Mouse (Mus musculus) urinary bladder, postnatal 25 days (tissue): Measurements from ENCODE around the gene Plod1.

Experiments used
- DNase-seq: peaks from one replicate; pipeline ENCODE4 v3.0.0; 2022; ENCODE audit warnings: low spot score

Plod1 gene

DNA sequence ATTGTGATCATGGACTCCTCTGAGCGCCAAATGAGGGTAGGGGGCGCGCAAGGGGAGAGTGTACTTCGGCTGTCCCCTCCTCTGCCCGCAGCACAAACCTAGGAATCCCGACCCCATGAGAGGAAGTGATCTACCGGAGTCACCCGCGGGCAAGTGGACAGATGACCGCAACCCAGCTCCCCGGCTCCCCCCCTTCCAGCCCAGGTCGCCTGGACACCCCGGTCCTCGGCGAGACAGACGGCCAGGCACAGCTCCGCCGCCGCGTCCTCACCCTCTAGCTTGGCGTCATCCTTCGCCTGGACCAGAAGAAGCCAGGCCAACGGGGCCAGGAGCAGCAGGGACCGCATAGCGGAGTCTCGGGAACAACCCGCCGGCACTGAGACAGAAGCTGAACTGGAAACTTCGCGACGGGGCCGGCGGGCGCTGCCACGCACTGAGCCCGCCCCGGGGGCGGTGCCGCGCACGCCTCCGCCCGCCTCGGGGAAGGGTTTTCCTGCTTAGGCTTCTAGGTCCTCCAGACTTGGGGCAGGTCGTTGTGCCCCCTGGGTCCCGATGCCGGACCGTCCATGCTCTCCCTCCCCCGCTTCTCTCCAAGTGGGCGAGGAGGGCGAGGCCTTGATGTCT is at the start of gene Plod1:
TSS of gene Plod1 (minus strand) at position 437 of the 624 bp plus-strand sequence.
- peak; percentile 80 for DNase-seq

DNA sequence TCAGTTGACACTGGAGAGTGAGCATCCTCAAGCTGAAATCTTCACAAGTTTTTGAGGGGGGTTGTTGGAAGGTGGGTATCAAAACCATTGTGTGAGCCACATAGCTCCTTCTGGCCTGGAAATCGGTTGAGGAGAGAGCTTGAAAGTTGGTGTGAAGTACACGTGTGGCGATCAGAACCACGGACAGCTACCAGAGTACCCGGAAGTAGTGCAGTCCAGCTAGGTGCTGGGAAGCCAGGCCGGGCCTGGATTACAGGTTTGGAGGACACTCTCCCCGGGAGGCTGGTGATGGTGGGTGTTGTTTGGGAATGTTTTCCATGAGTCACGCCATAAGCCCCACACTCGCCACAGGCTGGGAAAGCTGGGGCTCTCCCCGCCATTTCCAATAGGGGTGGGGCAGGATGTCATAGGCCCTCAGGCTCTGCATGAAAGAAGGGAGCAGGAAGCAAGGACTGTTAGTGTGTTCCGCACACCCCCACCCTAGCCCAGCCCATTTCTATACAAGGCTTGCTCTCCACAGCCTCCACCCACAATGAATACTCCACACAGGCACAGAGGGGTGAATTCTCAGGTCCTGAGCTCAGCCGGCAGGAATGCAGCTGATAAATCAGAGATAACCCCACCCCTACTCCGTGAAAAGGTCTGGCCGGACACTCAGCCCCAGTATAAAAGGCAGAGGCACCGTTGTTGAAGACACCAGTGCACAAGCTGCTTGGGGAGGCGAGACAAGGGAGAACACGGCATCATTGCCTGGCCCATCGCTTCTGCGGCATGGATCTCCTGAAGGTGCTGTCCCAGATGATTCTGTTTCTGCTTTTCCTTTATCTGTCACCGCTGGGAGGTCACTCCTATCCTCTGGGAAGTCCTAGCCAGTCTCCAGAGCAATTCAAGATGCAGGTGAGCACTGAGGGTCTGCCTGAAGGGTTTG is 48.9 kb upstream of the Plod1 start, which contains the start of gene Nppb:
TSS of gene Nppb (plus strand) at position 584 of the 928 bp plus-strand sequence.
- DNase-seq, result peak; percentile 40

DNA sequence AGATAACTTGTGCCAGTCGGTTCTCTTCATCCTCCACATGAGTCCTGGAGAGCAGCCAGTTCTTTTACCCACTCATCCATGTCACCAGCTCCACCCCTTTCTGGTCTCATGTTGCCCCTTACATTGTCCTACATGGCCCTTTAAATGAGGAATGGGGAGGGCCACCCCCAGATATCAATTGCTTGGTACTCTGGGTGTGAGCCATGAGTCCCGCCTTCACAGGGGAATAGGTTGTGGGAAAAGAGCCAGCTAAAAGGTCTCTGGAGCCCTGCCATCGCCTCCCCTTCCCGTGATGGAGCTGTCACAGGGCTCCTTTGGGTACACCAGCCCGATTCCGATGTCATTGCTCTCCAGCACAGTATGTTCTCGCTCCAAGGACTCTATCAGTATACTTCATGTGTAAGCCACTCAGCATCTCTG is 42.9 kb upstream of the Plod1 start:
- no peak for DNase-seq

DNA sequence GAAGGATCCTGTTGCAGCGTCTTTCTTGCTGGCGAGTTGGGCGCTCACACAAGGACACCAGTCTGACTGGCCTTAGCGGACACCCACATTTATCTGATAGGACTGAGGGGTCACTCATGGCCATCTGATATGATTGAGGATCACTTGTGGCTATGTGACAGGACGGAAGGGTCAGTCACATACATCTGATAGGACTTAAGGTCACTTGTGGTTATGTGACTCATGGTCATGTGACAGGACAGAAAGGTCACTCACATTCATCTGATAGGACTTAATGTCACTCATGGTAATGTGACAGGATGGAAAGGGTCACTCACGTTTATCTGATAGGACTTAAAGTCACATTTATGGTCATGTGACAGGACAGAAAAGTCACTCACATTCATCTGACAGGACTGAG is 41.8 kb upstream of the Plod1 start:
- no peak for DNase-seq

DNA sequence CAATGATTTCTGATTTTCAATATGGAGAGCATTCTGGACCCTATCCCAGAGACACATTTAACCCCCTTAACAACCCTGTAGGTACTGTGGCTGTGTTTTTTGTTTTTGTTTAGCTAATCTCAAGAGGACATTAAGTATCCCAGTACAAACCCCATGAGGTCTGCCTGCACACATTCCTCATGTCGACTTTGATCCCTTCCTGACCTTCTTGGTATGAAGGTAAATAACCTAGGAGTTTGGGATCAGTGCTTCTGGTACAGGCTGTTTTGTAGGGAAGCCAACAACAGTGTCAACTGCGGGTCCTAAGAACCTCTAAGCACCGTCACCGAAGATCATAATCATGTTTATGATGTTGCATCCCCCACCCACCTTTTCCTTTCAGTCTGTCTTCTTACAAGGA is 41.2 kb upstream of the Plod1 start:
- no peak for DNase-seq

DNA sequence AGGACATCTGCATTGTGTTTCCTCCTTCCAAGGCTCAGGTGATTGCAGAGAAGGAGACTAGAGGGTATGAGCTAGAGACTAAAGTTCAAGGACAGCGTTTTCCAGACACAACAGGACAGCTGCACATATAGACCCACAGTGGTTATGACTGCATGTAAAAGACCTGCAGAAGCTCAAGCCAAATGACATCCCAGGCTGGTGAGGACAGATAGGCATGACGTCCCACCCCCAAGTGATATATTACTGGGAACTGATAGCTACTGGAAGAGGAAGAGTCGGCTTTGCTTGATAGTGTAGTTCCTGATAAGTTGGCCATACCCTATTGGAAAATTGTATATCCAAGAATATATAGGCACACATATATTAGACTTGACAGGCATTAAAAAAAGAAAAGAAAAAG is 39.7 kb upstream of the Plod1 start:
- DNase-seq, result no peak

DNA sequence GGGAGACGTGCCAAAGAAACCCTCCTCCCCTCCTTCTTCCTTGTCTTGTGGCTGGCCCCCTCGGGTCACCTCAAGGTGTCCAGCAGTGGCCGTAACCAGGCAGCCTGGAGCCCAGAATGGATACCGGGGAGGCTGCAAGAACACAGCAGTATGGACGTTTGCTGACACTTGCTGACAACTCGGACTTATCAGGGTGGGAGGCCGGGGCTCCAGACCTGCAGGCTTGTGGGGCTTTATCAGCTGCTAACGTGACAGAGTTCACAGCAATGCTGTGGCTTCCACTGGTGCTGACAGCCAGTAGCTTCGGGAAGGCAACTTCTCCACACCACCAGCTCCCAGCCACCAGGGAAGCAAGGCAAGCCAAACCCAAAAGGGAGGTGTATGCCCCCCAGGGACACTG is 32.8 kb upstream of the Plod1 start:
- no peak for DNase-seq

DNA sequence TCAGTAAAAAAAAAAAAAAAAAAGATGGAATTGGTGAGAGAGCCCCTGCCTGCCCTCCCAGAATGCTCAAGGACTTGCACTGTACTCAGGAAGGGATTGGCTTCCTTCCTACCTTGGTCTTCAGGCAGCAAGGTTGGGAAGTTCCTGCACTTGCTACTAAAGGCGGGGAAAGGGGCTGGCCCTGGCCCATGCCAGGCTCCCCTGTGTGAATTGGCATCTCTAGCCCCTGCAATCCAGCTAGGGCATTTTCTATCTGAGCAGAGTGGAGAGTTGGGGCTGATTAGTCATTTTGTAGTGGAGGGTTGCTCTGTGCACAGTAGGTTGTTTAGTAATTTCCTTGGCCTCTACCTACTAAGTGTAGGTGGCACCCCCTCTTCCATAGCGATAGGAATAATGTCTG is 32.2 kb upstream of the Plod1 start:
- DNase-seq, result no peak

DNA sequence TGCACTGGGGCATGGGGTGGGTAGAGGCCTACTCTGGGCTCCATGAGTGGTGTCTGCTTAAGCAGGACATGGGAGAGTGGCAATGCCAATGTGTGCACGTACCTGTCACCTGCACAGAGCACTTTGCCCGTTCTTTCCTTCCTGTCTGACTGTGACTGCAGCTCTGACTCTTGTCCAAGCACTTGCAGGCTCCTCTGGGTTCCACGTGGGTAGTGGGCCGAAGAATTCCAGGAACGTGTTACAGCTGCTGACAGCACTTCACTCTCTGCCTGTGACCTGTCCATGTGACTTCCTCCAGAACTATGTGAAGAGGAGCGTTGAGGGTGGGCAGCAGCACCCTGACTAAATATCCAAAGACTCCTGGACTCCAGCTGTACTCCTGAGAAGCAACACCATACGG is 29.1 kb upstream of the Plod1 start:
- DNase-seq, result no peak

DNA sequence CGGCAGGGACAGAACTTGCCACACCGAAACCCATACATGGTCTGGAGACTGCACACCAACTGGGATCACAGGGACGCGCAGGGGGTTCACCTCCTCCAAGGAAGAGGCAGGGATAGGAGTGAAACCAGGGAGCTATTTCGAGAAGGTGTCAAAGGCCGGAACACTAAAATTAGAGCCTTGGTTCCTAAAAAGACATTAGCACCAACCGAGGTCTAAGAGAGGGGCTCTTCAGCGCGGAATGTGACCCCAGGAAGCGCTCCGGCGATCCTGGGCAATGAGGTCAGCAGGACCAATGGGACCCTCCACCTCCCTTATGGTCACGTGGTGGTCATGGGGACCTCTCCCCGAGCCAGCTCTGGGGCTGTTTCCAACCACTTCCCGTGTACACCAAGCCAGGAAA is 27.1 kb upstream of the Plod1 start:
- no peak for DNase-seq

DNA sequence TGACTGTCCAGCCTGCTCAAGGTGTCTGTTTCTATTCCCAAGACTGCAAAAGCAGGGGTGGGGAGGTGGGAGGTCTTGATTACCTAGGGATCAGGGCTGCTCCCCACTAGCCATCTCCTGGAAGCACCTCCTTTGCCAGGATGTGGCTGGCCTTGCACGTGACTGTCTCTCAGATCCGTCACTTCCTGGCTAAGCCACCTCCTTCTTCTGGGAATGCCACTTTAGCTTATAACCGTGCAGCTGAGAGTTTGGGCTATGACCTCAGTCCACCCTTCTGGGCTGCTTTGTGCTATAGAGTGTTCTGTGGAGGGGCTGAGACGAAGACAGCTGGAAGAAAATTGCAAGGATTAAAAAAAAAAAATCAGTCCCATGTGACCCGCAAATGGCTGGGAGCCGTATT is 26.2 kb upstream of the Plod1 start:
- DNase-seq, result no peak

DNA sequence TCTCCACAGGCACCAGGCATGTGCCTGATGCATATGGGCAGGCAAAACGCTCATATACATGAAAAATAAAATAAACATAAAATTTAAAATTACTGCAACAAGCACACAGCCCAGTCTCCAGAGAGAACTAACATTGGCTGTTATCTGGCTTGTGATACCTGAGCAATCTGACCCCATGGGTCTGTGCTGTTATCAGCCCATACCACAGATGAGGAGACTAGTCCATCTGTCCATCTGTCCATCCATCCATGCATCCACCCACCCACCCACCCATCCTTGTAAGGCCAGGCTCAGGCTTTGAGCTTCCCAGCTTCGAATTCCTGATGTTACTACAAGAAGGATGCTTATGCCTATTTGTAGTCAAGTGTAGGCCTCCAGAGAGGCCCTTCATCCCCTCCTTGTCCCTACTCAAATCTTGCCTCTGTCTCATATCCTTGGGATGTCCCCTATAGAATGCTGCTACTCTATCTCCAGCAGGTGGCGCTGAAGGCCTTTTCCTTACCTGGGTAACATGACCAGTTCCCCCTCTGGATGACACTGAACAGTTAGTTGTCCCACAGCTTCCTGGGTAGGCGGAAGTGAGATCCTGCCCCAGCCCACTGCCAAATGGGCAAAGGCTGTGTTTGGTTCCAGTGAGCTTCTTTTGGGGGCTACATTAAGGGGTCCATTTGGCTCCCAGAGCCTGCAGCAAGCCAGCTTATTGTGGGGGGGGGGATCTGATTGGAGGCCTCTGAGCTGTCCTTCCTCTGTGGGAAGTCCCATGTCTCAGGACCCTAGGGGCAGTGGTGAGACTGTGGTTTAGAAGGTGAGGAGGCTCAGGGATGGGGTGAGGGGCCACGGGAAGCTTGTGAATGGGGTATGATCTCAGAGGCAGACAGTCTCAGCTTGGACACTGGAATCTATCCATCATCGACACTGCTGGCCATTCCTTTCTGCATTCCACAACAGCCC is 23.6 kb upstream of the Plod1 start:
- peak; percentile 47 for DNase-seq

DNA sequence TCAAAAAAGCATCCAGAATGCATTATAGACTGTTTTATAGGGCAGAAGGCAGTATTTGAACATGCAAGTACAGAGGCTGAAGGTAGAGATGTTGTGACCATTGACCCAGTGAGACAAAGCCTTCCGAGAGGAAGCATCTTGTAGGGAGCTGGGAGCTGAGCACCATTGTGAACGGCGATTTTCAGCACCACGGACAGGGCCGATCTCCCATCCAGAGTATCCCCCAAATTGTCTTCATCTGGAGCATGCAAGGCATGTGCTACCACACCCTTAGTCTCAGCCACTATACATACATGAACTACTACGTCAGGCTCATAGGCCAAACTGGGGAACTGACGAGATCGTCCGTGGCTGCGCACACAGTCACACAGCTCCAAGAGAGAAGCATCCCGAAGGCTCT is 20.6 kb upstream of the Plod1 start:
- no peak for DNase-seq

DNA sequence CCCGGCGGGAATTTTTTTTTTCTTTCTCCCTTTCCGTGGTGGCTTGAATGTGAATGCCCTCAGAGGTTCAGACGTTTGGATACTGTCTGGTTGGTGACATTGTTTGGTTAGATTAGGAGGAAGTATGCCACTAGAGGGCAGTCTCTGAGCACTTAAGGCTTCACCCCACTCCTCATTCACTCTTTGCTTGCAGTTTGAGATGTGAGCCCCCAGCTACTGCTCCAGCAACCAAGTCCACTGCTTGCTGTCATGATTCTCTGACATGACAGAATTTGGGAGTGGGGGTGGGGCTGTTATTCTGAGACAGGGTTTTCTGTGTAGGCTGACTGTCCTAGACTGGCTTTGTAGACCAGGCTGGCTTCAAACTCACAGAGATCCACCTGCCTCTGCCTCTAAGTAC is 17.0 kb upstream of the Plod1 start:
- DNase-seq, result no peak

DNA sequence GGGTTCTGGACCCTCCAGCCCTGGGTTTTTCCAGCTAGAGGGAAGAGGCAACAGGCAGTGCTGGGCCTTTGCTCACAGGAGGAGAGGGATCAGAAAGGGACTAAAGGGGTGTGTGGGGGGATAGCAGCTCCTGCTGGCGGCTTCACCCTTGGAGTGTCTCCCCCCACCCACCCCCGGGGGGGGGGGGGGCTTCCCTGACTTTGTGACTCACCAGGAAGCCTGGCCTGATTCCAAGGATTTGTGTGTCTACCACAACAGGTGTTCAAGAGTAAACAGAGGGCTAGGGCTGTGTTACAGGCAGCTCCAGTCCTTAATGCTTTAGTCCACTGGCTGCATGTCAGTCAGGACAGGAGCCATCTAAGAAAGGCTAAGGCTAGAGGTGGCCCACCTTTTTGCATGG is 10.9 kb upstream of the Plod1 start:
- no peak for DNase-seq

DNA sequence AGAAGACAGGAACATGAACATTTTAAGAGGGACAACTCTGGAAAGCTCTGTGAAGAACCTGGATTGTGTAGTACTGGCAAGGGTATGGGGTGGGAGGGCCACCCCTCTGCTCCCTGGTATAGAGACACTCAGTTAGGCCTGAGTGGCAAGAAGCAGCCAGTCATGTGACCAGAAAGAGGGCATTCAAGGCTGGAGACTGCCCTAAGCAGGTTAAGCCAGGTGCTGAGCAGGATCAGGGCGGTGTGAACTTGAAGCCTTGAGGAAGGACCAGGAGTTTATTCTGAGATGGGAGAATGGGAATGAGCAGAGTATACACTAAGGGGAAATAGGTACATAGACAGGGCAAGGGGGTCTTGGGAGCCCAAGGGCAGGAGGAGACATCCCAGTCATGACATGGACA is 6.4 kb upstream of the Plod1 start:
- no peak for DNase-seq

DNA sequence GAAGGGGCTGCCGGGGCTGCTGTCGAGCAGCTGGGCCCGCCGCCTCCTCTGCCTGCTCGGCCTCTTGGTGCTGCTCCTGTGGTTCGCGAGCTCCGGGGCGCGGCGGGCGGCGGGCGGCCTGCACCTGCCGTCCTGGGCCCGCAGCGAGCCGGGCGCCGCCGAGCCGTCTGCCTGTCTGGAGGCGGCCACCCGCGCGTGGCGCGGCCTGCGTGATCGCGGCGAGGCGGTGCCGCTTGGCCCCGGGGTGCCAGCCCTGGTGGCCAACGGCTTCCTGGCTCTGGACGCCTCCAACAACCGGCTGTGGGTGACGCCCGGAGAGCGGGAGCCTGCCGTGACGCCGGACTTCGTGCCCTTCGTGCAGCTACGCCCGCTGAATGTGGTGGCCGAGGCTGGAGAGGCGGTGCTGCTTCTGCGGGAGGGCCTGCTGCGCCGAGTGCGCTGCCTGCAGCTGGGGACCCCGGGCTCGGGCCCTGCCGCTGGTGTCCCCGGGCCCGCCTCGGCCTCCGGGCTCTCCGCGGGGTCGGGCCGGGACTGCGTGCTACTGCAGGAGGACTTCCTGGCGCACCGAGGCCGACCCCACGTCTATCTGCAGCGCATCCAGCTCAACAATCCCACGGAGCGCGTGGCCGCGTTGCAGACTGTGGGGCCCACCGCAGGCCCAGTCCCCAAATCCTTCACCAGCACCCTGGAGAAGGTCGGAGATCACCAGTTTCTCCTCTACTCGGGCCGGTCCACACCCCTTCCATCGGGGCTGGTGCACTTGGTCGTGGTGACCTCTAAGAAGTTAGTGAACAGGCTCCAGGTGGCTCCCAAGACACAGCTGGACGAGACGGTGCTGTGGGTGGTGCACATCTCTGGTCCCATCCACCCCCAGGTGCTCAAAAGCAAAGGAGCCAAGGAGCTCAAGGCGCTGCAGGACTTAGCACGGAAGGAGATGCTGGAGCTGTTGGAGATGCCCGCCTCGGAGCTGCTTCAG is 4.8 kb upstream of the Plod1 start:
- peak; percentile 21 for DNase-seq

DNA sequence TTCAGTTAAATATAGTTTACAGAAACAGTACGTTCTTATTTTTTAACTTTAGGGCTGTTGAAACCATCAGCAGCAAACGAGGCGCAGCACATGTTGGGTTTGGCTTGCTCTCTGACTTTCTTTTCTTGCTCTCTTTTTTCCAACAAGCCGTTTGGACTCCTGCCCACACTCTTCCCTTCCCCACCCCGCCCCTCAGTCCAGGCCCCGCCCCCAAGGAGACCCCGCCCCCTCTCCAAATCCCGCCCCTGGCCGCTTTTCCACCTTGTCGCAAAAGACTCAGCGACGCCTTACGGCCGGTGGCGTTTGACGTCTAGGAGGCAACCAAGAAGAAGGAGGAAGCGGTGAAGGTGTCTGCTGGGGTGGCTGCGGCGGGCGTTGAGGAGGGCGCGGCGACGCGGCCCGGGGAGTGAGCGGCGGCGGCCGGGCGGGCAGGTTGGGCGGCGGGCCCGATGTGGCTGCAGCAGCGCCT is 4.0 kb upstream of the Plod1 start, which contains the start of gene 2510039O18Rik:
TSS of gene 2510039O18Rik (plus strand) at position 320 of the 469 bp plus-strand sequence.
- peak; percentile 74 for DNase-seq

DNA sequence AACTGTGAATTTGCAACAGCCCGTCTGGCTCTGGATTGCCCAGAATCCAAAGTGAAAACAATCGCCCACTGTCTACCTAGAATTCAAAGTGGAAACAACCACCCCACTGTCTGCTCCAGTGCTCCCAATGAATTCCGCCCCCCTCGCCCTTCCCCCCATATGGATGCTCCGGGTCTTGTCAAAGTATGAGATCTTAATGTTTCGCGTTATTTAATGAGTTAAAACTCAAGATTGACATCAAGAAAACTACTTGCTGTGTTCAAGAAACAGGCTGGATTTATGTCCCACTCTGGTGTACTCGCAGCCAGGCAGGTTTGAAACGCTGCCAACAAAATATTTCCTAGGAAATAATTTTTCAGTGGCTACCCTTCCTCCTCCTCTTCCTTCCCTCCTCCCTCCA is 3.5 kb upstream of the Plod1 start:
- DNase-seq, result no peak

DNA sequence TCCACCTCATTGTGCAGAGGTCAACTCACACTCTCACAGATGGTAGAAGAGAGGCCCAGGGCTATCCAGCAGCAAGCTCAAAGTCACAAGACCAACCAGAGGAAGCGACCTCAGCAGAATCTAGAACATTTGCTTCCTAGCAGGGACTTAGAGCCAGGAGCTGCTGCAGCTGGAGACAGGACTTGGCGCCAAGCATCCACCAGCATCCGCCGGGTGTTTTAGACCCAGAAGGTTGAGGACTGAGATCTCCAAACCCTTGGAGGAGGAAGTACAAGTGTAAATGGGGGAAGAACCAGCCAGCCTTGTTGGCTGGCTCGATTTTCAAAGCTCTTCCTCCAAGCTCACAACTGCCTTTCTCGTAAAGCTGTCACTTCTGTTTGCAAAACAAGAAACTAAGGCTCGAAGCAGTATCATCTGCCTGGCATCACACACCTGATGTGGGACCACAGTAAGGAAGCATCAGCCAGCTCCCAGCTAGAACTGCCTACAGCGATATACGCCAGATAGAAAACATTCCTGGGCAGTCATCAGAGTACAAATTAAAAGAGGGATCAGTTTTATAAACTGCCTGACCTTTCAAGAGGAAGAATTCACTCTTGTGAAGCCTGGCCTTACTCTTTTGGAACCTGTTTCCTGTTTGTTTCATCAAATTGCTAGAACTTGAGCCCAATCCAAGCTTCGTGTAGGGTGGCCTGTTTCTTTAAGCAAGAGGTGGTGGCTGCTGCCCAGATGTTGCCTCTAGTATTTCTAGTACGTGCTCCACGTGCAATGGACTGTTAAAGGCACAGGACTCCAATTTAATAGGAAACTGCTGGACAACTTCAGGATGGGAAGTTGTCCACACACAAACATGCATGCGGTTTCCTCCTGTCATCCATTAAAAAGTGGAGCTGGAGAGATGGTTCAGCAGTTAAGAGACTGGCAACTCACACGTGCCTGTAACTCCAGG is 1.9 kb upstream of the Plod1 start:
- peak; percentile 10 for DNase-seq
